Mouse (Mus musculus): ENCODE measurements at regions not wholly inside any gene's neighbourhood (a gene's known extent, or its start where the extent isn't known, plus 50 kb on each side); places are given as distances from the start of the nearest gene placed in this dataset.

GRCm38 (mm10) chr12:79955501-79955900 is 157.3 kb downstream of the Zfp36l1 start:
- Histone ChIP-seq H3K27me3 (replicated peaks; ENCODE audit: insufficient read depth, low read length) (no peaks in the 10 kb centered on the region), H3K9ac (replicated peaks; ENCODE audit: low read depth) (no peak overlapping the region), H3K9me3 (ENCODE audit: low read length) (no peaks in the 10 kb centered on the region), H3K4me2 (replicated peaks; ENCODE audit: low read depth, low read length) (no peak overlapping the region), H3K27ac (ENCODE audit: low read length) (no peak overlapping the region), H3K4me1 (ENCODE audit: insufficient read depth, low read depth, low read length) (no peaks in the 10 kb centered on the region), H3K4me3 (ENCODE audit: low read depth, low read length) (no peak overlapping the region), H3K36me3 (ENCODE audit: insufficient read depth, low read length) (no peaks in the 10 kb centered on the region)
- no peak for DNase-seq (ENCODE audit: low spot score)
- WGBS = 86% methylated on average over 2 of the region's 2 CpGs
- no peak for TF ChIP-seq CTCF (IDR thresholded peaks at IDR 0.05)
- no peak for TF ChIP-seq EP300 (IDR thresholded peaks at IDR 0.05)
- ATAC-seq = no peak

- ATAC-seq (no peak), DNase-seq (ENCODE audit: low spot score) (no peak)
- no peaks in the 10 kb centered on the region for H3K9me3 ChIP-seq (ENCODE audit: low read length)
- H3K4me3 ChIP-seq (ENCODE audit: low read depth, low read length) = no peak overlapping the region
- WGBS = 90% methylated on average over 7 of the region's 7 CpGs
- no peaks in the 10 kb centered on the region for H3K27me3 ChIP-seq (replicated peaks; ENCODE audit: insufficient read depth, low read length)
- TF ChIP-seq EP300 (IDR thresholded peaks at IDR 0.05) = no peak
- no peak for TF ChIP-seq CTCF (IDR thresholded peaks at IDR 0.05)
- H3K4me1 ChIP-seq (ENCODE audit: insufficient read depth, low read depth, low read length) = 0 out of 2 replicates have a peak, but pooled peaks cover 2% of the 10 kb centered on the region
- no peaks in the 10 kb centered on the region for H3K36me3 ChIP-seq (ENCODE audit: insufficient read depth, low read length)
- no peak overlapping the region for H3K9ac ChIP-seq (replicated peaks; ENCODE audit: low read depth)
- no peak overlapping the region for H3K4me2 ChIP-seq (replicated peaks; ENCODE audit: low read depth, low read length)
- no peak overlapping the region for H3K27ac ChIP-seq (ENCODE audit: low read length)
Measured at GRCm38 (mm10) chr12:79950579-79951112, 162.2 kb downstream of the Zfp36l1 start.

- TF ChIP-seq CTCF (IDR thresholded peaks at IDR 0.05) (no peak), EP300 (IDR thresholded peaks at IDR 0.05) (peak; percentile 66; the same call in 1 of the 2 replicates)
- H3K27ac ChIP-seq (ENCODE audit: low read length) = peak overlapping the region; percentile 75
- peak; percentile 86 for ATAC-seq
- no peaks in the 10 kb centered on the region for H3K36me3 ChIP-seq (ENCODE audit: insufficient read depth, low read length)
- H3K27me3 ChIP-seq (replicated peaks; ENCODE audit: insufficient read depth, low read length) = no peaks in the 10 kb centered on the region
- no peak overlapping the region for H3K4me3 ChIP-seq (ENCODE audit: low read depth, low read length)
- WGBS = 34% methylated on average over 14 of the region's 14 CpGs
- no peak overlapping the region for H3K9ac ChIP-seq (replicated peaks; ENCODE audit: low read depth)
- H3K4me1 ChIP-seq (ENCODE audit: insufficient read depth, low read depth, low read length) = peaks cover 15% of the 10 kb centered on the region; the same call in 1 of the 2 replicates
- no peaks in the 10 kb centered on the region for H3K9me3 ChIP-seq (ENCODE audit: low read length)
- peak; percentile 93 for DNase-seq (ENCODE audit: low spot score)
- no peak overlapping the region for H3K4me2 ChIP-seq (replicated peaks; ENCODE audit: low read depth, low read length)
Measured at GRCm38 (mm10) chr12:79949101-79949824, 163.6 kb downstream of the Zfp36l1 start.

GRCm38 (mm10) chr12:79947574-79947973 is 165.2 kb downstream of the Zfp36l1 start:
- TF ChIP-seq EP300 (IDR thresholded peaks at IDR 0.05) (no peak), CTCF (IDR thresholded peaks at IDR 0.05) (no peak)
- Histone ChIP-seq H3K4me2 (replicated peaks; ENCODE audit: low read depth, low read length) (no peak overlapping the region), H3K9ac (replicated peaks; ENCODE audit: low read depth) (no peak overlapping the region), H3K4me1 (ENCODE audit: insufficient read depth, low read depth, low read length) (peaks cover 15% of the 10 kb centered on the region; the same call in 1 of the 2 replicates), H3K4me3 (ENCODE audit: low read depth, low read length) (no peak overlapping the region), H3K27me3 (replicated peaks; ENCODE audit: insufficient read depth, low read length) (no peaks in the 10 kb centered on the region), H3K27ac (ENCODE audit: low read length) (no peak overlapping the region), H3K9me3 (ENCODE audit: low read length) (no peaks in the 10 kb centered on the region), H3K36me3 (ENCODE audit: insufficient read depth, low read length) (no peaks in the 10 kb centered on the region)
- 86% methylated on average over 4 of the region's 4 CpGs for WGBS
- DNase-seq (ENCODE audit: low spot score) (no peak), ATAC-seq (no peak)

GRCm38 (mm10) chr12:79946777-79947176 is 166.0 kb downstream of the Zfp36l1 start:
- TF ChIP-seq CTCF (IDR thresholded peaks at IDR 0.05) = peak; percentile 56
- TF ChIP-seq EP300 (IDR thresholded peaks at IDR 0.05) = no peak
- no peaks in the 10 kb centered on the region for H3K36me3 ChIP-seq (ENCODE audit: insufficient read depth, low read length)
- H3K4me2 ChIP-seq (replicated peaks; ENCODE audit: low read depth, low read length) = no peak overlapping the region
- no peak overlapping the region for H3K4me3 ChIP-seq (ENCODE audit: low read depth, low read length)
- peaks cover 15% of the 10 kb centered on the region; the same call in 1 of the 2 replicates for H3K4me1 ChIP-seq (ENCODE audit: insufficient read depth, low read depth, low read length)
- DNase-seq (ENCODE audit: low spot score) (no peak), ATAC-seq (no peak)
- no peaks in the 10 kb centered on the region for H3K27me3 ChIP-seq (replicated peaks; ENCODE audit: insufficient read depth, low read length)
- WGBS = 87% methylated on average over 10 of the region's 10 CpGs
- no peaks in the 10 kb centered on the region for H3K9me3 ChIP-seq (ENCODE audit: low read length)
- no peak overlapping the region for H3K9ac ChIP-seq (replicated peaks; ENCODE audit: low read depth)
- H3K27ac ChIP-seq (ENCODE audit: low read length) = no peak overlapping the region

- TF ChIP-seq EP300 (IDR thresholded peaks at IDR 0.05) = no peak
- no peak for TF ChIP-seq CTCF (IDR thresholded peaks at IDR 0.05)
- Histone ChIP-seq H3K36me3 (ENCODE audit: insufficient read depth, low read length) (no peaks in the 10 kb centered on the region), H3K9me3 (ENCODE audit: low read length) (no peaks in the 10 kb centered on the region), H3K27me3 (replicated peaks; ENCODE audit: insufficient read depth, low read length) (no peaks in the 10 kb centered on the region), H3K27ac (ENCODE audit: low read length) (peak overlapping the region; percentile 84), H3K4me2 (replicated peaks; ENCODE audit: low read depth, low read length) (no peak overlapping the region), H3K4me3 (ENCODE audit: low read depth, low read length) (no peak overlapping the region), H3K4me1 (ENCODE audit: insufficient read depth, low read depth, low read length) (peaks cover 15% of the 10 kb centered on the region; the same call in 1 of the 2 replicates), H3K9ac (replicated peaks; ENCODE audit: low read depth) (no peak overlapping the region)
- ATAC-seq (no peak), DNase-seq (ENCODE audit: low spot score) (no peak)
- WGBS = 88% methylated on average over 4 of the region's 4 CpGs
Measured at GRCm38 (mm10) chr12:79945899-79946298, 166.9 kb downstream of the Zfp36l1 start.

All from lung, postnatal 0 days (tissue).